Mouse (Mus musculus) Muller cell, postnatal 12 days (primary cell): ENCODE results near the gene Nipsnap1.
A peak's percentile ranks its signal among the peaks of the same experiment; 100 is the strongest.

Experiments
- DNase-seq: peaks from one replicate; pipeline ENCODE4 v3.0.0-alpha.2; 2015; ENCODE audit errors: inconsistent ontology term

Gene Nipsnap1

GRCm38 (mm10) chr11:4873755-4874475 is at the start of gene Nipsnap1:
Gene Nipsnap1 (plus strand): TSS chr11:4873951.
- DNase-seq = peak; percentile 83

GRCm38 (mm10) chr11:4826152-4826778 is 47.5 kb upstream of the Nipsnap1 start:
- peak; percentile 79 for DNase-seq

- no peak for DNase-seq
These were observed 46.4 kb upstream of the Nipsnap1 start for GRCm38 (mm10) chr11:4827340-4827739.

GRCm38 (mm10) chr11:4827916-4828315 is 45.8 kb upstream of the Nipsnap1 start:
- no peak for DNase-seq

GRCm38 (mm10) chr11:4831066-4831465 is 42.7 kb upstream of the Nipsnap1 start:
- DNase-seq = no peak

GRCm38 (mm10) chr11:4833295-4833939 is 40.3 kb upstream of the Nipsnap1 start:
- DNase-seq = no peak

GRCm38 (mm10) chr11:4835436-4835835 is 38.3 kb upstream of the Nipsnap1 start:
- DNase-seq = no peak

GRCm38 (mm10) chr11:4836755-4837154 is 37.0 kb upstream of the Nipsnap1 start:
- DNase-seq = peak; percentile 60

- no peak for DNase-seq
These were observed 36.4 kb upstream of the Nipsnap1 start for GRCm38 (mm10) chr11:4837342-4837741.

GRCm38 (mm10) chr11:4838235-4838634 is 35.5 kb upstream of the Nipsnap1 start:
- DNase-seq = no peak

- no peak for DNase-seq
These were observed 32.7 kb upstream of the Nipsnap1 start for GRCm38 (mm10) chr11:4840942-4841526.

GRCm38 (mm10) chr11:4848483-4849248 is 25.1 kb upstream of the Nipsnap1 start:
- no peak for DNase-seq

- peak; percentile 98 for DNase-seq
These were observed 24.4 kb upstream of the Nipsnap1 start, which contains the start of gene Nf2 for GRCm38 (mm10) chr11:4849258-4849943. Gene Nf2 (minus strand): TSS chr11:4849536.

- DNase-seq = no peak
These were observed 23.3 kb upstream of the Nipsnap1 start for GRCm38 (mm10) chr11:4850404-4850803.

- no peak for DNase-seq
These were observed 20.7 kb upstream of the Nipsnap1 start for GRCm38 (mm10) chr11:4853021-4853420.

GRCm38 (mm10) chr11:4854181-4854580 is 19.6 kb upstream of the Nipsnap1 start:
- DNase-seq = no peak

- peak; percentile 71 for DNase-seq
These were observed 15.3 kb upstream of the Nipsnap1 start for GRCm38 (mm10) chr11:4858416-4858815.

- no peak for DNase-seq
These were observed 12.8 kb upstream of the Nipsnap1 start for GRCm38 (mm10) chr11:4860986-4861385.

- no peak for DNase-seq
These were observed 11.7 kb upstream of the Nipsnap1 start for GRCm38 (mm10) chr11:4861816-4862604.

GRCm38 (mm10) chr11:4862730-4863129 is 11.0 kb upstream of the Nipsnap1 start:
- DNase-seq = no peak
